Mouse (Mus musculus) embryonic facial prominence, embryonic 14.5 days (tissue): Measurements from ENCODE around the gene Dlg2. TPM values are rescaled to one million over a fixed set of nuclear protein-coding genes. Genes with fewer than 3 reads are reported as not detected.

ENCODE experiments used
- ATAC-seq: fragments of 200-750 bp; cut with Nextera tagmentation; 2 replicates; pipeline ENCODE4 v1.8.0; 2017; ENCODE audit warnings: low read depth, moderate number of reproducible peaks, moderate TSS enrichment
- DNase-seq: peaks from one replicate; pipeline ENCODE4 v3.0.0-alpha.2; 2015; ENCODE audit warnings: low spot score
- H3K27ac ChIP-seq: fragments of 300-500 bp; sonication (generic); replicated peaks from 2 replicates; pipeline ENCODE4 v1.5.1; 2014; ENCODE audit warnings: low read depth, mild to moderate bottlenecking, low read length, moderate library complexity
- H3K27me3 ChIP-seq: fragments of 300-500 bp; sonication (generic); replicated peaks from 2 replicates; pipeline ENCODE4 v1.6.1; 2014; ENCODE audit warnings: low read length; ENCODE audit not compliant: control insufficient read depth, insufficient read depth
- H3K36me3 ChIP-seq: fragments of 300-500 bp; sonication (generic); 2 replicates; pipeline ENCODE4 v1.6.1; 2014; ENCODE audit warnings: low read length, mixed read lengths; ENCODE audit not compliant: control insufficient read depth, insufficient read depth
- H3K4me1 ChIP-seq: fragments of 300-500 bp; sonication (generic); 2 replicates; pipeline ENCODE4 v1.6.1; 2014; ENCODE audit warnings: antibody characterized with exemption, low read length; ENCODE audit not compliant: control insufficient read depth, insufficient read depth
- H3K4me2 ChIP-seq: fragments of 300-500 bp; sonication (generic); 2 replicates; pipeline ENCODE4 v1.6.1; 2014; ENCODE audit warnings: low read depth, mild to moderate bottlenecking, low read length, moderate library complexity, mixed read lengths
- H3K4me3 ChIP-seq: fragments of 300-500 bp; sonication (generic); 2 replicates; pipeline ENCODE4 v1.5.1; 2014; ENCODE audit warnings: low read depth, mild to moderate bottlenecking, low read length
- H3K9ac ChIP-seq: fragments of 300-500 bp; sonication (generic); 2 replicates; pipeline ENCODE4 v1.6.1; 2014; ENCODE audit warnings: low read depth, mild to moderate bottlenecking, low read length, moderate library complexity, mixed read lengths
- H3K9me3 ChIP-seq: fragments of 300-500 bp; sonication (generic); 2 replicates; pipeline ENCODE4 v1.6.1; 2016; ENCODE audit warnings: low read length; ENCODE audit not compliant: control insufficient read depth
- WGBS: fragments of 180-500 bp; shearing (Covaris S2); extraction: QIAGEN DNeasy Blood & Tissue Kit; methylation state at CpG from one replicate; pipeline ENCODE4 v1.1.7; 2014; 5-methylcytosine and 5-hydroxymethylcytosine counted together
- polyA plus RNA-seq: library from polyadenylated mRNA; unstranded; fragments of >200 nt; fragmentation: Nextera tagmentation; extraction: Ambion mirVana; gene quantifications from 2 replicates; pipeline ENCODE4 v1.2.1, GENCODE M21; 2014

The Dlg2 gene
- polyA plus RNA-seq, 1 experiment from 2014 or later, result 5.1 TPM

- Histone ChIP-seq H3K4me1 (no peaks in the 10 kb centered on the region), H3K36me3 (no peaks in the 10 kb centered on the region), H3K4me2 (no peak overlapping the region), H3K27ac (no peak overlapping the region), H3K9ac (no peak overlapping the region), H3K27me3 (no peaks in the 10 kb centered on the region), H3K9me3 (no peaks in the 10 kb centered on the region), H3K4me3 (no peak overlapping the region)
- no peak for ATAC-seq
- no peak for DNase-seq
Observed at GRCm38 (mm10) chr7:92040187-92040586, 1563.7 kb downstream of the Dlg2 start.

GRCm38 (mm10) chr7:92040785-92041411, 1564.4 kb downstream of the Dlg2 start:
- H3K9me3 ChIP-seq, result no peaks in the 10 kb centered on the region
- H3K27me3 ChIP-seq, result no peaks in the 10 kb centered on the region
- DNase-seq, result no peak
- no peak overlapping the region for H3K4me3 ChIP-seq
- H3K36me3 ChIP-seq, result no peaks in the 10 kb centered on the region
- H3K27ac ChIP-seq, result no peak overlapping the region
- H3K4me1 ChIP-seq, result no peaks in the 10 kb centered on the region
- no peak overlapping the region for H3K9ac ChIP-seq
- H3K4me2 ChIP-seq, result no peak overlapping the region
- ATAC-seq, result no peak
- WGBS, result 64% methylated on average over 2 of the region's 2 CpGs

- no peaks in the 10 kb centered on the region for H3K36me3 ChIP-seq
Observed at GRCm38 (mm10) chr7:92044966-92045365, 1568.5 kb downstream of the Dlg2 start.

GRCm38 (mm10) chr7:92047271-92047670, 1570.8 kb downstream of the Dlg2 start:
- Histone ChIP-seq H3K9me3 (no peaks in the 10 kb centered on the region), H3K27ac (no peak overlapping the region), H3K27me3 (no peaks in the 10 kb centered on the region), H3K9ac (no peak overlapping the region), H3K4me1 (no peaks in the 10 kb centered on the region), H3K4me3 (no peak overlapping the region), H3K4me2 (no peak overlapping the region), H3K36me3 (no peaks in the 10 kb centered on the region)
- DNase-seq (no peak), ATAC-seq (no peak)
- 51% methylated on average over 2 of the region's 2 CpGs for WGBS

More at GRCm38 (mm10) chr7:92044966-92045365, 1568.5 kb downstream of the Dlg2 start:
- Histone ChIP-seq H3K9ac (no peak overlapping the region), H3K9me3 (no peaks in the 10 kb centered on the region), H3K27me3 (no peaks in the 10 kb centered on the region), H3K4me1 (no peaks in the 10 kb centered on the region), H3K27ac (no peak overlapping the region), H3K4me2 (no peak overlapping the region), H3K4me3 (no peak overlapping the region)
- WGBS, result 97% methylated on average over 1 of the region's 1 CpGs
- DNase-seq, result no peak
- no peak for ATAC-seq

GRCm38 (mm10) chr7:92048876-92049275, 1572.4 kb downstream of the Dlg2 start:
- no peak overlapping the region for H3K9ac ChIP-seq
- H3K36me3 ChIP-seq, result no peaks in the 10 kb centered on the region
- H3K9me3 ChIP-seq, result no peaks in the 10 kb centered on the region
- no peaks in the 10 kb centered on the region for H3K4me1 ChIP-seq
- H3K27ac ChIP-seq, result no peak overlapping the region
- no peak overlapping the region for H3K4me2 ChIP-seq
- 84% methylated on average over 1 of the region's 1 CpGs for WGBS
- H3K4me3 ChIP-seq, result no peak overlapping the region
- DNase-seq, result no peak
- no peaks in the 10 kb centered on the region for H3K27me3 ChIP-seq
- no peak for ATAC-seq

GRCm38 (mm10) chr7:92066851-92067250, 1590.4 kb downstream of the Dlg2 start:
- Histone ChIP-seq H3K36me3 (no peaks in the 10 kb centered on the region), H3K4me3 (no peak overlapping the region), H3K9ac (no peak overlapping the region), H3K4me1 (no peaks in the 10 kb centered on the region), H3K4me2 (no peak overlapping the region), H3K9me3 (no peaks in the 10 kb centered on the region), H3K27me3 (no peaks in the 10 kb centered on the region), H3K27ac (no peak overlapping the region)
- WGBS, result 66% methylated on average over 4 of the region's 4 CpGs
- DNase-seq, result no peak
- ATAC-seq, result no peak

- Histone ChIP-seq H3K27ac (no peak overlapping the region), H3K9me3 (no peaks in the 10 kb centered on the region), H3K9ac (no peak overlapping the region), H3K4me3 (no peak overlapping the region), H3K4me2 (no peak overlapping the region), H3K4me1 (no peaks in the 10 kb centered on the region), H3K36me3 (no peaks in the 10 kb centered on the region), H3K27me3 (no peaks in the 10 kb centered on the region)
- no peak for DNase-seq
- WGBS, result 52% methylated on average over 2 of the region's 3 CpGs
- ATAC-seq, result no peak
Observed at GRCm38 (mm10) chr7:92087429-92087828, 1611.0 kb downstream of the Dlg2 start.

GRCm38 (mm10) chr7:92093860-92094259, 1617.4 kb downstream of the Dlg2 start:
- Histone ChIP-seq H3K27me3 (no peaks in the 10 kb centered on the region), H3K27ac (no peak overlapping the region), H3K9ac (no peak overlapping the region), H3K4me1 (no peaks in the 10 kb centered on the region), H3K9me3 (no peaks in the 10 kb centered on the region), H3K4me2 (no peak overlapping the region), H3K36me3 (no peaks in the 10 kb centered on the region), H3K4me3 (no peak overlapping the region)
- 0% methylated on average over 3 of the region's 3 CpGs for WGBS
- DNase-seq (peak; percentile 78), ATAC-seq (peak; percentile 78)

- DNase-seq, result no peak
- WGBS, result 63% methylated on average over 3 of the region's 3 CpGs
Observed at GRCm38 (mm10) chr7:92095198-92095597, 1618.7 kb downstream of the Dlg2 start.

More at GRCm38 (mm10) chr7:92095198-92095597, 1618.7 kb downstream of the Dlg2 start:
- Histone ChIP-seq H3K4me3 (no peak overlapping the region), H3K9ac (no peak overlapping the region), H3K4me1 (no peaks in the 10 kb centered on the region), H3K9me3 (no peaks in the 10 kb centered on the region), H3K36me3 (no peaks in the 10 kb centered on the region), H3K27ac (no peak overlapping the region), H3K27me3 (no peaks in the 10 kb centered on the region), H3K4me2 (no peak overlapping the region)
- ATAC-seq, result no peak
